Comparison of ENCODE assay signal across 18 mouse cellular contexts in the genomic region with DNA sequence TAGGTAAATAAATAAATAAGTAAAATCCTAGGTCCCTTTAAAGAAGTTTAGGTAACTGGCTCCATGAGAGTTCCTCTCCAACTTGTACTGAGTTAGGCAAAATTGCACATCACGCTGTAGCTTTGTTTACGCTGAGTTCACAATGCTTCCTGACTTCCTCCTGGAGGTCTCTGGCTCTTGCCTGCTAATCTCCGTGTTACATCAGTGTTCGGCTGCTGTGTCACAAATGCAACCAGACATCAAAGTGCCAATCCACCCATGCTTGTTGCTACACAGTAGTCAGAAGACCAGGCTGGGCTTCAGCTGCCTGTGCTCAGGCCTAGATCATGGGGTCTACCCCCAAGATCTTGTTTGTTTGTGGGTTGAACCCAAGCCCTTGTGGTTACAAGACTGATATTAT. TPM values are rescaled to one million over a fixed set of nuclear protein-coding genes. Genes with fewer than 3 reads are reported as not detected.
DNase-seq lines count a peak whose midpoint lies in the region; ATAC-seq and TF ChIP-seq lines count a peak whose summit lies in the region.
"Had no signal": no experiment of that assay in that cellular context is flagged by ENCODE, and none has a peak within 500 bp of the region (broad histone marks: within the 10 kb centered on the region; RNA-seq: fewer than 3 reads in every experiment).

No protein-coding gene starts in this region.

- TF ChIP-seq CTCF in layer of hippocampus, adult 2 months (conservative IDR thresholded peaks at IDR 0.05), result no peak
- TF ChIP-seq CTCF in G1E (IDR thresholded peaks at IDR 0.05; ENCODE audit: low read depth, low read length), result no peak

- no peaks in the 10 kb centered on the region for H3K9me3 ChIP-seq in G1E (replicated peaks)
- H3K9me3 ChIP-seq: forebrain, embryonic 13.5 days; heart, embryonic 13.5 days; hindbrain, embryonic 10.5 days; intestine, embryonic 15.5 days; limb, embryonic 15.5 days had no signal

- H3K27ac ChIP-seq in layer of hippocampus, adult 2 months, result peak overlapping the region; percentile 36; the same call in 1 of the 2 replicates
- H3K27ac ChIP-seq: forebrain, embryonic 13.5 days; heart, embryonic 13.5 days; hindbrain, embryonic 10.5 days; intestine, embryonic 15.5 days; limb, embryonic 15.5 days had no signal

- peaks cover 62% of the 10 kb centered on the region for H3K4me1 ChIP-seq in G1E (ENCODE audit: insufficient read depth, low read depth, low read length)
- H3K4me1 ChIP-seq: intestine, embryonic 15.5 days; limb, embryonic 15.5 days had no signal

- ATAC-seq in G1E (ENCODE audit: extremely low read depth, insufficient number of reproducible peaks, low FRiP score, poor library complexity, severe bottlenecking), result peak; percentile 59; the same call in 1 of the 2 replicates
- ATAC-seq in hematopoietic stem cell, adult 5-6 weeks (replicated peaks in 1 of 2; ENCODE audit: insufficient read depth in 1 of 2, low FRiP score in 2 of 2, low TSS enrichment in 1 of 2, low read depth in 1 of 2, poor library complexity in 2 of 2, severe bottlenecking in 2 of 2), result peak; percentile 13 to 61; a peak in 2 of 4 replicates
- ATAC-seq in neutrophil, adult 5-6 weeks (ENCODE audit: extremely low read depth, insufficient number of reproducible peaks, low FRiP score, poor library complexity, severe bottlenecking), result peak; percentile 40; the same call in 1 of the 2 replicates
- ATAC-seq: forebrain, embryonic 13.5 days; intestine, embryonic 15.5 days had no signal

- H3K4me3 ChIP-seq in layer of hippocampus, adult 2 months, result no peak overlapping the region
- no peak overlapping the region for H3K4me3 ChIP-seq in G1E (ENCODE audit: low read depth, low read length)
- H3K4me3 ChIP-seq: forebrain, embryonic 13.5 days; heart, embryonic 13.5 days; hindbrain, embryonic 10.5 days; intestine, embryonic 15.5 days; limb, embryonic 15.5 days had no signal

- H3K27me3 ChIP-seq in G1E (ENCODE audit: insufficient read depth, low read length), result no peaks in the 10 kb centered on the region
- H3K27me3 ChIP-seq: forebrain, embryonic 13.5 days; heart, embryonic 13.5 days; intestine, embryonic 15.5 days; limb, embryonic 15.5 days had no signal

- H3K36me3 ChIP-seq in G1E (replicated peaks), result no peaks in the 10 kb centered on the region
- H3K36me3 ChIP-seq: heart, embryonic 13.5 days; hindbrain, embryonic 10.5 days; intestine, embryonic 15.5 days; limb, embryonic 15.5 days had no signal

- DNase-seq in layer of hippocampus, adult 2 months (ENCODE audit: low spot score in 2 of 2), result no peak
- no peak for DNase-seq in layer of hippocampus, adult 9-10 months (ENCODE audit: low spot score)
- DNase-seq in G1E (ENCODE audit: low spot score), result no peak
- no peak for DNase-seq in adrenal gland, postnatal 14 days
- DNase-seq in heart, adult 8-10 months (ENCODE audit: low spot score), result no peak
- no peak for DNase-seq in gastrocnemius, postnatal 25 days
- DNase-seq: adrenal gland, postnatal 36 days; cerebellum, adult 18-20 months; kidney, postnatal 4 days had no signal

RNA-seq across cellular contexts. Expression of gene Ctsd, which starts 15.8 kb away (rescaled TPM):
- 100 to 1,000 TPM; 291 to 297 TPM for total RNA-seq in layer of hippocampus, adult 2 months (2021)
- total RNA-seq in G1E (2014; fragmentation: Nextera tagmentation) (102 and 133 TPM in 2 replicates), G1E (2017) (1,036 and 1,228 TPM in 2 replicates)
- 43.0 and 64.7 TPM in 2 replicates for polyA plus RNA-seq in G1E (2012)
- total RNA-seq in hematopoietic stem cell, adult 5-6 weeks (2017), result 123 and 168 TPM in 2 replicates
- total RNA-seq in neutrophil, adult 5-6 weeks (2017), result 408 and 447 TPM in 2 replicates
- total RNA-seq in adrenal gland, postnatal 14 days (2021), result 678 and 680 TPM in 2 replicates
- total RNA-seq in heart, adult 8-10 months (2022), result 1,000 to 10,000 TPM; 1,038 to 1,126 (median 1,089) TPM
- 100 to 1,000 TPM; 317 to 434 TPM for total RNA-seq in gastrocnemius, postnatal 25 days (2021)

RNA-seq across cellular contexts. Expression of gene Gm49369, which starts 21.1 kb away (rescaled TPM):
- total RNA-seq in layer of hippocampus, adult 2 months (2021), result 1 to 10 TPM in 1 of 2 experiments, not detected in 1; 4.4 TPM
- not detected in 2 replicates for total RNA-seq in G1E (2014; fragmentation: Nextera tagmentation)
- total RNA-seq in G1E (2017), result 246 and 291 TPM in 2 replicates
- polyA plus RNA-seq in G1E (2012), result 28.2 and 43.6 TPM in 2 replicates
- 18.0 and 43.2 TPM in 2 replicates for total RNA-seq in hematopoietic stem cell, adult 5-6 weeks (2017)
- 494 and 495 TPM in 2 replicates for total RNA-seq in neutrophil, adult 5-6 weeks (2017)
- total RNA-seq in adrenal gland, postnatal 14 days (2021), result 1.4 TPM in 1 of 2 replicates, not detected in the other
- total RNA-seq in heart, adult 8-10 months (2022), result 10 to 100 TPM in 1 of 4 experiments, 1 to 10 TPM in 2, under 1 TPM in 1; 0.63 to 14.1 (median 6.3) TPM
- total RNA-seq in gastrocnemius, postnatal 25 days (2021), result 1 to 10 TPM; 4.0 to 5.6 TPM
- polyA plus RNA-seq: forebrain, embryonic 13.5 days; heart, embryonic 13.5 days; limb, embryonic 15.5 days had no signal

RNA-seq across cellular contexts. Expression of gene Ifitm10, which starts 30.0 kb away (rescaled TPM):
- total RNA-seq in layer of hippocampus, adult 2 months (2021), result 10 to 100 TPM; 35.3 to 38.6 TPM
- not detected in 2 replicates for total RNA-seq in G1E (2014; fragmentation: Nextera tagmentation)
- total RNA-seq in G1E (2017), result 0.81 and 0.93 TPM in 2 replicates
- 0.33 and 0.52 TPM in 2 replicates for polyA plus RNA-seq in G1E (2012)
- not detected in 2 replicates for total RNA-seq in hematopoietic stem cell, adult 5-6 weeks (2017)
- 0.81 and 0.86 TPM in 2 replicates for total RNA-seq in neutrophil, adult 5-6 weeks (2017)
- 3.8 and 5.1 TPM in 2 replicates for total RNA-seq in adrenal gland, postnatal 14 days (2021)
- total RNA-seq in heart, adult 8-10 months (2022), result 1 to 10 TPM; 2.4 to 4.7 (median 3.4) TPM
- total RNA-seq in gastrocnemius, postnatal 25 days (2021), result 1 to 10 TPM; 3.3 to 4.2 TPM

RNA-seq across cellular contexts. Expression of gene Syt8, which starts 31.1 kb away (rescaled TPM):
- not detected for total RNA-seq in layer of hippocampus, adult 2 months (2021)
- total RNA-seq in G1E (2014; fragmentation: Nextera tagmentation) (not detected in 2 replicates), G1E (2017) (2.1 and 3.5 TPM in 2 replicates)
- not detected in 2 replicates for polyA plus RNA-seq in G1E (2012)
- total RNA-seq in hematopoietic stem cell, adult 5-6 weeks (2017), result not detected in 2 replicates
- total RNA-seq in neutrophil, adult 5-6 weeks (2017), result 1.4 and 3.2 TPM in 2 replicates
- total RNA-seq in adrenal gland, postnatal 14 days (2021), result not detected in 2 replicates
- total RNA-seq in heart, adult 8-10 months (2022), result under 1 TPM in 1 of 4 experiments, not detected in 3; 0.25 TPM
- not detected for total RNA-seq in gastrocnemius, postnatal 25 days (2021)
- total RNA-seq: adrenal gland, postnatal 36 days; gastrocnemius, adult 18-20 months had no signal
- polyA plus RNA-seq: forebrain, embryonic 13.5 days; hindbrain, embryonic 10.5 days; midbrain, embryonic 11.5 days had no signal

RNA-seq across cellular contexts. Expression of gene Tnni2, which starts 38.0 kb away (rescaled TPM):
- not detected for total RNA-seq in layer of hippocampus, adult 2 months (2021)
- not detected in 2 replicates for total RNA-seq in G1E (2014; fragmentation: Nextera tagmentation)
- total RNA-seq in G1E (2017), result 2.5 and 3.5 TPM in 2 replicates
- polyA plus RNA-seq in G1E (2012), result 1.0 TPM in 1 of 2 replicates, not detected in the other
- total RNA-seq in hematopoietic stem cell, adult 5-6 weeks (2017), result 8.2 and 12.3 TPM in 2 replicates
- 18.2 and 31.9 TPM in 2 replicates for total RNA-seq in neutrophil, adult 5-6 weeks (2017)
- total RNA-seq in adrenal gland, postnatal 14 days (2021), result 0.56 and 0.67 TPM in 2 replicates
- total RNA-seq in heart, adult 8-10 months (2022), result 1 to 10 TPM; 5.1 to 10.0 (median 7.8) TPM
- over 10,000 TPM; 16,193 to 17,938 TPM for total RNA-seq in gastrocnemius, postnatal 25 days (2021)
